Mouse (Mus musculus): ENCODE measurements around the gene Nsun4.

- TF ChIP-seq GATA1 (IDR thresholded peaks at IDR 0.05; ENCODE audit: borderline replicate concordance, low read length) (no peak), FLI1 (IDR thresholded peaks at IDR 0.05; ENCODE audit: low read length) (no peak)
These were observed 22.1 kb upstream of the Nsun4 start for GRCm38 (mm10) chr4:116075631-116076368.
